Mouse (Mus musculus) naive thymus-derived CD4-positive, alpha-beta T cell, adult 5 months (primary cell): ENCODE results near the gene Olfr996. TPM values are rescaled to one million over a fixed set of nuclear protein-coding genes. Genes with fewer than 3 reads are reported as not detected.

Source experiments
- polyA plus RNA-seq: library from polyadenylated mRNA; unstranded; fragments of 100-300 nt; shearing (Covaris generic); gene quantifications from one replicate; pipeline ENCODE4 v1.2.1, GENCODE M21; 2017

Gene Olfr996
- polyA plus RNA-seq = not detected

DNA sequence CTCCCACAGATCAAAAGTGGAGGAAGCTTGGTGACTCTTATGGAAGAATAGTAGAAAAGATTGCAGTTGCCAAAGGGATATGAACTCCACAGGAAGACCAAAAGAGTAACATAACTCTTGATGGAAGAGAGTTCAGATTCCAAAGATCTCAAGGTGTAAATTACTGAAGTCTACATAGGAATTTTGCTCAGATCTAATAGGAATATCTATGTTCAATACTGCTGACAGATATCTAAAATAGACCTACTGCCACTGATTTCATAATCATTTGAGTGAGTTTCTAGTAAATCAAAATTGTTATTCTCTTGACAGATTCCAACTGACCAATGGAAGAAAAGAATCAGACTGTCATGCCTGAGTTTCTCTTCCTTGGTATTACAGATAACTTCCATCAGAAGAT is at the start of gene Olfr996:
Gene Olfr996, plus strand, starts transcription at position 301 of the 400 bp plus-strand sequence.

GRCm38 (mm10) chr2:85588648-85589047 is 9.6 kb downstream of the Olfr996 start, which contains the start of gene Olfr998:
TSS of gene Olfr998 (plus strand) at chr2:85588948.

GRCm38 (mm10) chr2:85611803-85612202 is 32.8 kb downstream of the Olfr996 start, which contains the start of gene Olfr1000:
TSS of gene Olfr1000 (minus strand) at chr2:85611903.

Other genes with a start within 250 kb of the Olfr996 start
- gene Olfr987, start 239.9 kb upstream of the Olfr996 start, polyA plus RNA-seq = not detected
- gene Olfr988, start 216.0 kb upstream of the Olfr996 start, polyA plus RNA-seq = not detected
- not detected for gene Olfr992, start 169.7 kb upstream of the Olfr996 start, polyA plus RNA-seq
- not detected for gene Olfr993, start 164.3 kb upstream of the Olfr996 start, polyA plus RNA-seq
- gene Olfr994, start 142.8 kb upstream of the Olfr996 start, polyA plus RNA-seq = not detected
- gene Olfr995, start 135.6 kb upstream of the Olfr996 start, polyA plus RNA-seq = 0.20 TPM
- not detected for gene 4833423E24Rik, start 60.2 kb upstream of the Olfr996 start, polyA plus RNA-seq
- not detected for gene Olfr998, start 9.7 kb downstream of the Olfr996 start, polyA plus RNA-seq
- not detected for gene Olfr1000, start 32.7 kb downstream of the Olfr996 start, polyA plus RNA-seq
- gene Olfr1002, start 71.5 kb downstream of the Olfr996 start, polyA plus RNA-seq = not detected
- gene Olfr154, start 85.2 kb downstream of the Olfr996 start, polyA plus RNA-seq = not detected
- gene Olfr1006, start 99.6 kb downstream of the Olfr996 start, polyA plus RNA-seq = not detected
- gene Olfr1008, start 110.2 kb downstream of the Olfr996 start, polyA plus RNA-seq = not detected
- gene Olfr1009, start 136.2 kb downstream of the Olfr996 start, polyA plus RNA-seq = not detected
- not detected for gene Olfr1012, start 183.6 kb downstream of the Olfr996 start, polyA plus RNA-seq
- not detected for gene Olfr1013, start 187.9 kb downstream of the Olfr996 start, polyA plus RNA-seq
- gene Olfr1014, start 193.5 kb downstream of the Olfr996 start, polyA plus RNA-seq = not detected
- gene Olfr1015, start 202.8 kb downstream of the Olfr996 start, polyA plus RNA-seq = not detected
- gene Olfr1016, start 223.3 kb downstream of the Olfr996 start, polyA plus RNA-seq = not detected
- not detected for gene Olfr1018, start 239.3 kb downstream of the Olfr996 start, polyA plus RNA-seq